ENCODE assay signal across 21 mouse cellular contexts in the genomic region with DNA sequence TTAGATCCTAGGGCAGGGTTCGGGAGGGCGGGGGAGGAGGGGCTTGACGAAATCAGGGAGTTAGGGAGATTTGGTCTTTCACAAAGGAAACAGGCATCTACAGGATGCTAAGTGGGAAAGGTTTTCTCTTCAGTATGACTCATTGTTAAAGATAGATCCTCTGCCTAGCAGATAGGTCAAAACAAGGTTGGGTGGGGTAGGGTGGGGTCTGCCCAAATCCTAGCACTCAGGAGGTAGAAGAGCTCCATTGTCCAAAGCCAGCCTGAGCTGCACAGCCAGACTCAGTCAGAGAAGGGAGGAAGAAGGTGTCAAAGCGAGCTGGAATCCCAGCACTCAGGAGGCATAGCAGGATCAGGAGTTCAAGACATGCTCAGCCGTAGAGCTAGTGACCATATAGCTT. TPM values are rescaled to one million over a fixed set of nuclear protein-coding genes. Genes with fewer than 3 reads are reported as not detected.
DNase-seq lines count a peak whose midpoint lies in the region; ATAC-seq and TF ChIP-seq lines count a peak whose summit lies in the region.
"Had no signal": no experiment of that assay in that cellular context is flagged by ENCODE, and none has a peak within 500 bp of the region (broad histone marks: within the 10 kb centered on the region; RNA-seq: fewer than 3 reads in every experiment).

No protein-coding gene starts in this region.

- TF ChIP-seq POLR2A in small intestine, adult 2 months (IDR thresholded peaks at IDR 0.05; ENCODE audit: low read depth, low read length) = no peak
- no peak for TF ChIP-seq POLR2A in kidney, adult 2 months (IDR thresholded peaks at IDR 0.05; ENCODE audit: low read depth, low read length)

- no peak overlapping the region for H3K9ac ChIP-seq in liver, embryonic 11.5 days (ENCODE audit: low read depth, low read length)
- no peak overlapping the region for H3K9ac ChIP-seq in liver, embryonic 12.5 days
- no peak overlapping the region for H3K9ac ChIP-seq in embryonic facial prominence, embryonic 15.5 days

- peak; percentile 95 for DNase-seq in heart, adult 11 months
- DNase-seq in heart, postnatal 4 days = no peak
- no peak for DNase-seq in liver, embryonic 11.5 days (ENCODE audit: low spot score)
- DNase-seq in left cerebral cortex, adult 11 months (ENCODE audit: low spot score) = no peak
- DNase-seq in kidney, adult 2 months = no peak
- DNase-seq: cerebellum, postnatal 14 days; retina, postnatal 1 day; thymus, adult 18-20 months had no signal

- peak overlapping the region; percentile 91; the same call in 1 of the 2 replicates for H3K4me2 ChIP-seq in liver, embryonic 11.5 days
- no peak overlapping the region for H3K4me2 ChIP-seq in liver, embryonic 12.5 days
- no peak overlapping the region for H3K4me2 ChIP-seq in embryonic facial prominence, embryonic 15.5 days (replicated peaks)

- no peak for ATAC-seq in liver, embryonic 11.5 days (replicated peaks; ENCODE audit: low FRiP score)
- no peak for ATAC-seq in liver, embryonic 12.5 days
- no peak for ATAC-seq in embryonic facial prominence, embryonic 15.5 days (ENCODE audit: insufficient number of reproducible peaks, low FRiP score, low TSS enrichment, low read depth)
- ATAC-seq: forebrain, embryonic 13.5 days; midbrain, embryonic 16.5 days had no signal

- peaks cover 2% of the 10 kb centered on the region; the same call in 1 of the 2 replicates for H3K36me3 ChIP-seq in liver, embryonic 11.5 days (ENCODE audit: control insufficient read depth, insufficient read depth, low read length)
- peaks cover 2% of the 10 kb centered on the region; the same call in 1 of the 2 replicates for H3K36me3 ChIP-seq in liver, embryonic 12.5 days
- no peaks in the 10 kb centered on the region for H3K36me3 ChIP-seq in embryonic facial prominence, embryonic 15.5 days
- H3K36me3 ChIP-seq in small intestine, adult 2 months (ENCODE audit: control insufficient read depth, insufficient read depth, low read length) = no peaks in the 10 kb centered on the region
- H3K36me3 ChIP-seq in kidney, adult 2 months (ENCODE audit: control insufficient read depth, insufficient read depth, low read length) = no peaks in the 10 kb centered on the region
- H3K36me3 ChIP-seq: embryonic facial prominence, embryonic 13.5 days; neural tube, embryonic 13.5 days had no signal

- no peaks in the 10 kb centered on the region for H3K27me3 ChIP-seq in liver, embryonic 11.5 days (replicated peaks; ENCODE audit: control insufficient read depth, insufficient read depth, low read length)
- H3K27me3 ChIP-seq in liver, embryonic 12.5 days (replicated peaks) = 0 out of 2 replicates have a peak, but pooled peaks cover 5% of the 10 kb centered on the region
- H3K27me3 ChIP-seq in embryonic facial prominence, embryonic 15.5 days = no peaks in the 10 kb centered on the region
- H3K27me3 ChIP-seq in small intestine, adult 2 months (ENCODE audit: control insufficient read depth, insufficient read depth, low read length) = no peaks in the 10 kb centered on the region
- no peaks in the 10 kb centered on the region for H3K27me3 ChIP-seq in kidney, adult 2 months (replicated peaks; ENCODE audit: control insufficient read depth, insufficient read depth, low read length)
- H3K27me3 ChIP-seq: embryonic facial prominence, embryonic 13.5 days; neural tube, embryonic 13.5 days had no signal

- no peak for TF ChIP-seq CTCF in small intestine, adult 2 months (IDR thresholded peaks at IDR 0.05; ENCODE audit: extremely low read depth, insufficient read length, insufficient replicate concordance, low read depth, low read length)
- no peak for TF ChIP-seq CTCF in kidney, adult 2 months (conservative IDR thresholded peaks at IDR 0.05; ENCODE audit: insufficient read depth, insufficient read length, low read depth, low read length)

- H3K4me3 ChIP-seq in liver, embryonic 11.5 days (ENCODE audit: low read depth, low read length) = no peak overlapping the region
- no peak overlapping the region for H3K4me3 ChIP-seq in liver, embryonic 12.5 days
- no peak overlapping the region for H3K4me3 ChIP-seq in embryonic facial prominence, embryonic 15.5 days (replicated peaks)
- no peak overlapping the region for H3K4me3 ChIP-seq in small intestine, adult 2 months (ENCODE audit: low read depth, low read length)
- no peak overlapping the region for H3K4me3 ChIP-seq in kidney, adult 2 months (ENCODE audit: insufficient read depth, low read depth, low read length)

- WGBS in liver, embryonic 11.5 days = 58% methylated on average over 5 of the region's 5 CpGs
- WGBS in liver, embryonic 12.5 days (ENCODE audit: insufficient replicate concordance) = 62% methylated on average over 5 of the region's 5 CpGs
- WGBS in embryonic facial prominence, embryonic 15.5 days = 51% methylated on average over 5 of the region's 5 CpGs
- WGBS in small intestine, adult 2 months = 70% methylated on average over 5 of the region's 5 CpGs
- 71% methylated on average over 5 of the region's 5 CpGs for WGBS in kidney, adult 2 months

- H3K27ac ChIP-seq in liver, embryonic 11.5 days (ENCODE audit: low read depth, low read length) = no peak overlapping the region
- H3K27ac ChIP-seq in liver, embryonic 12.5 days = no peak overlapping the region
- peak overlapping the region; percentile 93 for H3K27ac ChIP-seq in embryonic facial prominence, embryonic 15.5 days (replicated peaks)
- peak overlapping the region; percentile 81 for H3K27ac ChIP-seq in small intestine, adult 2 months (ENCODE audit: insufficient read depth, low read depth, low read length)
- no peak overlapping the region for H3K27ac ChIP-seq in kidney, adult 2 months (ENCODE audit: insufficient read depth, low read depth, low read length)
- H3K27ac ChIP-seq: forebrain, embryonic 13.5 days; neural tube, embryonic 13.5 days had no signal

- H3K4me1 ChIP-seq in liver, embryonic 11.5 days (replicated peaks; ENCODE audit: control insufficient read depth, insufficient read depth, low read length) = peaks cover 18% of the 10 kb centered on the region
- H3K4me1 ChIP-seq in liver, embryonic 12.5 days = peaks cover 65% of the 10 kb centered on the region
- peaks cover 82% of the 10 kb centered on the region for H3K4me1 ChIP-seq in embryonic facial prominence, embryonic 15.5 days
- H3K4me1 ChIP-seq in small intestine, adult 2 months (ENCODE audit: control insufficient read depth, insufficient read depth, insufficient read length, low read length) = peaks cover 9% of the 10 kb centered on the region
- peaks cover 23% of the 10 kb centered on the region for H3K4me1 ChIP-seq in kidney, adult 2 months (ENCODE audit: control insufficient read depth, insufficient read depth, low read length)

- no peaks in the 10 kb centered on the region for H3K9me3 ChIP-seq in liver, embryonic 11.5 days (ENCODE audit: control insufficient read depth, low read length)
- no peaks in the 10 kb centered on the region for H3K9me3 ChIP-seq in liver, embryonic 12.5 days (replicated peaks)
- H3K9me3 ChIP-seq in embryonic facial prominence, embryonic 15.5 days (replicated peaks) = no peaks in the 10 kb centered on the region
- H3K9me3 ChIP-seq: embryonic facial prominence, embryonic 13.5 days; forebrain, embryonic 13.5 days; G1E; neural tube, embryonic 13.5 days had no signal

RNA-seq across cellular contexts. Expression of a gene that starts 0.9 kb away (rescaled TPM):
- total RNA-seq in heart, postnatal 4 days (2021) = 10 to 100 TPM; 80.9 to 82.5 TPM
- 32.6 and 33.9 TPM in 2 replicates for polyA plus RNA-seq in liver, embryonic 11.5 days (2014; fragmentation: Nextera tagmentation; extraction: Ambion mirVana)
- polyA plus RNA-seq in liver, embryonic 12.5 days (2016; fragmentation: Nextera tagmentation; extraction: Ambion mirVana) = 26.4 TPM in 2 replicates
- 92.0 and 93.3 TPM in 2 replicates for polyA plus RNA-seq in embryonic facial prominence, embryonic 15.5 days (2015; fragmentation: Nextera tagmentation; extraction: Ambion mirVana)
- 8.8 and 18.8 TPM in 2 replicates for polyA plus RNA-seq in small intestine, adult 2 months (2012; rRNA removed)
- polyA plus RNA-seq in kidney, adult 2 months (2012; rRNA removed) = 42.1 and 45.9 TPM in 2 replicates

RNA-seq across cellular contexts. Expression of a gene that starts 3.2 kb away (rescaled TPM):
- 10 to 100 TPM; 46.8 to 49.3 TPM for total RNA-seq in heart, postnatal 4 days (2021)
- polyA plus RNA-seq in liver, embryonic 11.5 days (2014; fragmentation: Nextera tagmentation; extraction: Ambion mirVana) = 18.6 and 19.2 TPM in 2 replicates
- polyA plus RNA-seq in liver, embryonic 12.5 days (2016; fragmentation: Nextera tagmentation; extraction: Ambion mirVana) = 19.1 and 21.0 TPM in 2 replicates
- 20.6 and 22.0 TPM in 2 replicates for polyA plus RNA-seq in embryonic facial prominence, embryonic 15.5 days (2015; fragmentation: Nextera tagmentation; extraction: Ambion mirVana)
- 97.5 and 209 TPM in 2 replicates for polyA plus RNA-seq in small intestine, adult 2 months (2012; rRNA removed)
- 62.6 and 82.4 TPM in 2 replicates for polyA plus RNA-seq in kidney, adult 2 months (2012; rRNA removed)

RNA-seq across cellular contexts. Expression of a gene that starts 33.0 kb away (rescaled TPM):
- 100 to 1,000 TPM; 505 to 526 TPM for total RNA-seq in heart, postnatal 4 days (2021)
- 36.0 and 37.6 TPM in 2 replicates for polyA plus RNA-seq in liver, embryonic 11.5 days (2014; fragmentation: Nextera tagmentation; extraction: Ambion mirVana)
- polyA plus RNA-seq in liver, embryonic 12.5 days (2016; fragmentation: Nextera tagmentation; extraction: Ambion mirVana) = 25.4 and 27.1 TPM in 2 replicates
- 38.6 and 39.4 TPM in 2 replicates for polyA plus RNA-seq in embryonic facial prominence, embryonic 15.5 days (2015; fragmentation: Nextera tagmentation; extraction: Ambion mirVana)
- 38.0 and 72.8 TPM in 2 replicates for polyA plus RNA-seq in small intestine, adult 2 months (2012; rRNA removed)
- polyA plus RNA-seq in kidney, adult 2 months (2012; rRNA removed) = 82.8 and 85.5 TPM in 2 replicates

RNA-seq across cellular contexts. Expression of a gene that starts 48.1 kb away (rescaled TPM):
- total RNA-seq in heart, postnatal 4 days (2021) = 100 to 1,000 TPM; 736 to 787 TPM
- polyA plus RNA-seq in liver, embryonic 11.5 days (2014; fragmentation: Nextera tagmentation; extraction: Ambion mirVana) = 1.1 TPM in 1 of 2 replicates, not detected in the other
- polyA plus RNA-seq in liver, embryonic 12.5 days (2016; fragmentation: Nextera tagmentation; extraction: Ambion mirVana) = not detected in 2 replicates
- polyA plus RNA-seq in embryonic facial prominence, embryonic 15.5 days (2015; fragmentation: Nextera tagmentation; extraction: Ambion mirVana) = 0.37 and 0.44 TPM in 2 replicates
- polyA plus RNA-seq in small intestine, adult 2 months (2012; rRNA removed) = not detected in 2 replicates
- polyA plus RNA-seq in kidney, adult 2 months (2012; rRNA removed) = not detected in 2 replicates
- total RNA-seq: G1E; gastrocnemius, adult 8-10 months; hematopoietic stem cell, adult 5-6 weeks; layer of hippocampus, adult 8-10 months; left cerebral cortex, postnatal 36 days had no signal
- polyA plus RNA-seq: forebrain, embryonic 13.5 days; G1E; intestine, embryonic 14.5 days; midbrain, embryonic 16.5 days had no signal

Comparison
In these comparisons a context has a peak if more than half of its experiments do, and no peak if none do; other contexts are left out.
1. H3K27ac ChIP-seq: peak in embryonic facial prominence, embryonic 15.5 days (single experiment) and small intestine, adult 2 months (single experiment); none in liver, embryonic 11.5 days (single experiment), liver, embryonic 12.5 days (single experiment) and kidney, adult 2 months (single experiment).